Mouse (Mus musculus) c-Kit-positive CD71-positive TER-119-positive erythroid progenitor cells, embryonic 14.5 days (primary cell): ENCODE measurements around the gene Pde9a.

Experiments
- DNase-seq: peaks from one replicate; pipeline ENCODE4 v3.0.0-alpha.2; 2013; ENCODE audit warnings: low spot score

The Pde9a gene

GRCm38 (mm10) chr17:31433401-31433928 lies 47.5 kb downstream of the Pde9a start:
- DNase-seq: no peak

- no peak for DNase-seq
Measured at GRCm38 (mm10) chr17:31433978-31434797, 48.2 kb downstream of the Pde9a start.

GRCm38 (mm10) chr17:31434825-31435325 lies 48.9 kb downstream of the Pde9a start:
- no peak for DNase-seq

- no peak for DNase-seq
Measured at GRCm38 (mm10) chr17:31435934-31436813, 50.2 kb downstream of the Pde9a start.

- DNase-seq: no peak
Measured at GRCm38 (mm10) chr17:31436814-31437406, 50.9 kb downstream of the Pde9a start.

- DNase-seq: no peak
Measured at GRCm38 (mm10) chr17:31437482-31437881, 51.5 kb downstream of the Pde9a start.

- DNase-seq: no peak
Measured at GRCm38 (mm10) chr17:31439978-31440377, 54.0 kb downstream of the Pde9a start.

GRCm38 (mm10) chr17:31442513-31442912 lies 56.5 kb downstream of the Pde9a start:
- no peak for DNase-seq

- DNase-seq: no peak
Measured at GRCm38 (mm10) chr17:31444251-31444650, 58.2 kb downstream of the Pde9a start.

- DNase-seq: no peak
Measured at GRCm38 (mm10) chr17:31445061-31445731, 59.2 kb downstream of the Pde9a start.

- no peak for DNase-seq
Measured at GRCm38 (mm10) chr17:31447766-31448165, 61.8 kb downstream of the Pde9a start.

GRCm38 (mm10) chr17:31448519-31448918 lies 62.5 kb downstream of the Pde9a start:
- DNase-seq: no peak

GRCm38 (mm10) chr17:31450206-31450605 lies 64.2 kb downstream of the Pde9a start:
- DNase-seq: no peak

- DNase-seq: no peak
Measured at GRCm38 (mm10) chr17:31451179-31451708, 65.2 kb downstream of the Pde9a start.

GRCm38 (mm10) chr17:31452816-31453215 lies 66.8 kb downstream of the Pde9a start:
- no peak for DNase-seq

- DNase-seq: no peak
Measured at GRCm38 (mm10) chr17:31453476-31453875, 67.5 kb downstream of the Pde9a start.

GRCm38 (mm10) chr17:31454056-31454455 lies 68.0 kb downstream of the Pde9a start:
- no peak for DNase-seq

- no peak for DNase-seq
Measured at GRCm38 (mm10) chr17:31456723-31457567, 70.9 kb downstream of the Pde9a start.

GRCm38 (mm10) chr17:31460416-31460815 lies 74.4 kb downstream of the Pde9a start:
- no peak for DNase-seq

GRCm38 (mm10) chr17:31462506-31462905 lies 76.5 kb downstream of the Pde9a start:
- no peak for DNase-seq
